Mouse (Mus musculus) intestine, embryonic 16.5 days (tissue): ENCODE results near the gene 2810459M11Rik. TPM values are rescaled to one million over a fixed set of nuclear protein-coding genes. Genes with fewer than 3 reads are reported as not detected.

Experiments
- ATAC-seq: fragments of 200-750 bp; cut with Nextera tagmentation; 2 replicates; pipeline ENCODE4 v1.8.0; 2017; ENCODE audit warnings: moderate TSS enrichment, moderate library complexity
- H3K27ac ChIP-seq: fragments of 300-500 bp; sonication (generic); 2 replicates; pipeline ENCODE4 v1.5.1; 2014; ENCODE audit warnings: mild to moderate bottlenecking, low read length
- H3K27me3 ChIP-seq: fragments of 300-500 bp; sonication (generic); replicated peaks from 2 replicates; pipeline ENCODE4 v1.6.1; 2014; ENCODE audit warnings: low read length, control low read depth, mixed read lengths; ENCODE audit not compliant: control insufficient read depth, insufficient read depth
- H3K36me3 ChIP-seq: fragments of 300-500 bp; sonication (generic); 2 replicates; pipeline ENCODE4 v1.6.1; 2014; ENCODE audit warnings: low read length, control low read depth; ENCODE audit not compliant: control insufficient read depth, insufficient read depth
- H3K4me1 ChIP-seq: fragments of 300-500 bp; sonication (generic); 2 replicates; pipeline ENCODE4 v1.6.1; 2014; ENCODE audit warnings: low read length, control low read depth, mixed read lengths; ENCODE audit not compliant: control insufficient read depth, insufficient read depth
- H3K4me2 ChIP-seq: fragments of 300-500 bp; sonication (generic); 2 replicates; pipeline ENCODE4 v1.6.1; 2014; ENCODE audit warnings: low read depth, low read length, control low read depth
- H3K4me3 ChIP-seq: fragments of 300-500 bp; sonication (generic); 2 replicates; pipeline ENCODE4 v1.5.1; 2014; ENCODE audit warnings: mild to moderate bottlenecking, low read length
- H3K9ac ChIP-seq: fragments of 300-500 bp; sonication (generic); 2 replicates; pipeline ENCODE4 v1.6.1; 2014; ENCODE audit warnings: low read depth, low read length
- H3K9me3 ChIP-seq: fragments of 300-500 bp; sonication (generic); 2 replicates; pipeline ENCODE4 v1.6.1; 2016; ENCODE audit warnings: low read length, control low read depth; ENCODE audit not compliant: control insufficient read depth
- WGBS: fragments of 180-500 bp; shearing (Covaris S2); extraction: QIAGEN DNeasy Blood & Tissue Kit; methylation state at CpG from one replicate; pipeline ENCODE4 v1.1.7; 2014; 5-methylcytosine and 5-hydroxymethylcytosine counted together
- polyA plus RNA-seq: library from polyadenylated mRNA; unstranded; fragments of >200 nt; fragmentation: Nextera tagmentation; extraction: Ambion mirVana; gene quantifications from 2 replicates; pipeline ENCODE4 v1.2.1, GENCODE M21; 2015

The 2810459M11Rik gene
- polyA plus RNA-seq, 1 experiment from 2014 or later: 4.4 TPM

DNA sequence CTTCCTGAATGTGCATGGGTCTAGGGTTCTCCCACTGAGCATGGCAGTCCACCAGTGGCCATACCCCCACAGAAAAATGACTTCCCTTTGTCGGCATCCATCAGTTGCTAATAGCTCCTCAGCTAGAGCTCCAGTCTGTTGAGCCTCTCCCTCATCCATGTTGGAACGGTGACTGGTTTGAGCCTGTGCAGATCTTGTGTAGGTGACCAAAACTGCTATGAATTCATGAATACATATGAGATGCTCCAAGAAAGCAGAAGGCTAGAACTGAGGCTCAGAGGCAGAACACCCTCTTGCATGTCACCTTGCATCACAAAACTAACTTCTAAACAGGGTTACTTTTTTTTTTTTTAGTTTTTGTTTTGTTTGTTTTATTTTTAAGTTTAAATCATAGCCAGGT, 30.9 kb downstream of the 2810459M11Rik start:
- ATAC-seq: no peak
- Histone ChIP-seq H3K4me2 (no peak overlapping the region), H3K9me3 (no peaks in the 10 kb centered on the region), H3K27me3 (no peaks in the 10 kb centered on the region), H3K36me3 (peaks cover 11% of the 10 kb centered on the region), H3K4me1 (no peaks in the 10 kb centered on the region), H3K9ac (no peak overlapping the region), H3K4me3 (no peak overlapping the region), H3K27ac (no peak overlapping the region)
- WGBS: 93% methylated on average over 2 of the region's 2 CpGs

DNA sequence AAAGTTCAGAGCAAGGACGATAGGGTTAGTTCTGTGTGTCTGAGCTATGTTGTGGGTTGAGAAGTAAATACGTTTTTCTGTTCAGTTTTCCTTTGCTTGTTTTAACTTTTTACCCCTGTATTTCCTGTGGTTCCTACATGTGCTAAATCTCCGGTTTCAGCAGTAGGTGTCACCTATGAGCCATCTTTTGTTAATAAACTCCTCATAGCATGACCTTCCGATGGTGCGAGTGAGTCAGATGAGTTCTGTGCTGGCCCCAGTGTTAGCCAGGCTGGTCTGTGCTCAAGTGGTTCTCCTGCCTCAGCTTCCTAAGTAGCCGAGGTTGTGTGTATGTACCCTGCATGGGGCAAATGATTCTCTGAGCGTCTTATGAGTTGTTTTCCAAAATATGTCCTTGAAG, 48.8 kb downstream of the 2810459M11Rik start:
- WGBS: 83% methylated on average over 7 of the region's 7 CpGs
- no peak overlapping the region for H3K4me2 ChIP-seq
- ATAC-seq: no peak
- 0 out of 2 replicates have a peak, but pooled peaks cover 7% of the 10 kb centered on the region for H3K36me3 ChIP-seq
- no peaks in the 10 kb centered on the region for H3K9me3 ChIP-seq
- no peak overlapping the region for H3K9ac ChIP-seq
- H3K4me1 ChIP-seq: no peaks in the 10 kb centered on the region
- H3K27ac ChIP-seq: no peak overlapping the region
- no peaks in the 10 kb centered on the region for H3K27me3 ChIP-seq
- H3K4me3 ChIP-seq: no peak overlapping the region

DNA sequence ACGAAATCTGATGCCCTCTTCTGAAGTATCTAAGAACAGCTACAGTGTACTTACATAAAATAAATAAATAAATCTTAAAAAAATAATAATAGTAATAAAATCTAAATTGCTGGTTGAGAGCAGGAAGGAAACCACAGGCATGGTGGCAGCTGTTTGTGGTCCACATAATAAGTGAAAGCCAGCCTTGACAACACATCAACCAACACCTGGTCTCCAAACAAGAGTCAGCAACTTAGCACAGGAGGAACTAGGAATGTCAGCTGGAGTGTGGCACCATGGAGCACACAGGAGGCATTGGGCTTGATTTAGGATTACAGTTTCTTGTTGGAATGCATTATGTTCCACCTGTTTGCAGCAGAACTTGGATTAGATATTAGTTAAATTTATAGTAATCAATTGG, 59.4 kb downstream of the 2810459M11Rik start:
- Histone ChIP-seq H3K4me1 (no peaks in the 10 kb centered on the region), H3K27me3 (no peaks in the 10 kb centered on the region), H3K4me2 (no peak overlapping the region), H3K36me3 (peaks cover 3% of the 10 kb centered on the region; the same call in 1 of the 2 replicates), H3K9ac (no peak overlapping the region), H3K4me3 (no peak overlapping the region), H3K9me3 (no peaks in the 10 kb centered on the region), H3K27ac (no peak overlapping the region)
- 95% methylated on average over 1 of the region's 1 CpGs for WGBS
- ATAC-seq: no peak

Other genes starting within 250 kb of the 2810459M11Rik start
- 129 and 141 TPM in 2 replicates for gene Itm2c, start 151.6 kb upstream of the 2810459M11Rik start, polyA plus RNA-seq
- 0.09 and 0.22 TPM in 2 replicates for gene 4933407L21Rik, start 117.4 kb upstream of the 2810459M11Rik start, polyA plus RNA-seq
- gene Gpr55, start 84.9 kb upstream of the 2810459M11Rik start, polyA plus RNA-seq: 0.07 and 0.10 TPM in 2 replicates
- not detected in 2 replicates for gene Spata3, start 29.0 kb upstream of the 2810459M11Rik start, polyA plus RNA-seq
- gene Psmd1, start 18.5 kb downstream of the 2810459M11Rik start, polyA plus RNA-seq: 135 and 144 TPM in 2 replicates
- 2.8 and 4.0 TPM in 2 replicates for gene Htr2b, start 66.1 kb downstream of the 2810459M11Rik start, polyA plus RNA-seq
- gene Gm21972, start 87.8 kb downstream of the 2810459M11Rik start, polyA plus RNA-seq: not detected in 2 replicates
- 13.0 and 15.2 TPM in 2 replicates for gene Armc9, start 108.9 kb downstream of the 2810459M11Rik start, polyA plus RNA-seq